Comparison of ENCODE assay signal across 9 mouse cellular contexts in genomic region chr2:79370711-79371312, GRCm38 (mm10).
DNase-seq lines count a peak whose midpoint lies in the region; ATAC-seq and TF ChIP-seq lines count a peak whose summit lies in the region.
"Had no signal": no experiment of that assay in that cellular context is flagged by ENCODE, and none has a peak within 500 bp of the region (broad histone marks: within the 10 kb centered on the region; RNA-seq: fewer than 3 reads in every experiment).

No protein-coding gene starts in this region.

- no peak for TF ChIP-seq CTCF in layer of hippocampus, adult 2 months (conservative IDR thresholded peaks at IDR 0.05)
- TF ChIP-seq CTCF in small intestine, adult 2 months (IDR thresholded peaks at IDR 0.05; ENCODE audit: extremely low read depth, insufficient read length, insufficient replicate concordance, low read depth, low read length) = no peak

- H3K9me3 ChIP-seq in heart, embryonic 13.5 days = no peaks in the 10 kb centered on the region
- no peaks in the 10 kb centered on the region for H3K9me3 ChIP-seq in forebrain, embryonic 16.5 days (ENCODE audit: control insufficient read depth, low read length)

- DNase-seq in layer of hippocampus, adult 2 months (ENCODE audit: low spot score in 2 of 2) = no peak
- no peak for DNase-seq in layer of hippocampus, adult 8-10 months (ENCODE audit: low spot score in 2 of 2)
- DNase-seq in R1 (ENCODE audit: low read depth, low spot score) = peak; percentile 25
- no peak for DNase-seq in frontal cortex, postnatal 25 days (ENCODE audit: low spot score in 2 of 2)
- DNase-seq in gastrocnemius, adult 18-20 months (ENCODE audit: low spot score) = no peak

- WGBS in heart, embryonic 13.5 days = 75% methylated on average over 9 of the region's 9 CpGs
- WGBS in small intestine, adult 2 months = 74% methylated on average over 9 of the region's 9 CpGs
- WGBS in forebrain, embryonic 16.5 days = 77% methylated on average over 9 of the region's 9 CpGs

- TF ChIP-seq POLR2A in small intestine, adult 2 months (IDR thresholded peaks at IDR 0.05; ENCODE audit: low read depth, low read length) = no peak

- peaks cover 7% of the 10 kb centered on the region; the same call in 1 of the 2 replicates for H3K4me1 ChIP-seq in heart, embryonic 13.5 days
- H3K4me1 ChIP-seq in small intestine, adult 2 months (ENCODE audit: control insufficient read depth, insufficient read depth, insufficient read length, low read length) = no peaks in the 10 kb centered on the region
- H3K4me1 ChIP-seq in forebrain, embryonic 16.5 days (replicated peaks; ENCODE audit: control insufficient read depth, insufficient read depth, low read length) = peaks cover 3% of the 10 kb centered on the region; the same call in 1 of the 2 replicates

- H3K36me3 ChIP-seq in heart, embryonic 13.5 days = no peaks in the 10 kb centered on the region
- no peaks in the 10 kb centered on the region for H3K36me3 ChIP-seq in small intestine, adult 2 months (ENCODE audit: control insufficient read depth, insufficient read depth, low read length)
- no peaks in the 10 kb centered on the region for H3K36me3 ChIP-seq in forebrain, embryonic 16.5 days (ENCODE audit: control insufficient read depth, insufficient read depth)

- H3K27ac ChIP-seq in layer of hippocampus, adult 2 months = peak overlapping the region; percentile 61
- no peak overlapping the region for H3K27ac ChIP-seq in heart, embryonic 13.5 days (replicated peaks)
- H3K27ac ChIP-seq in small intestine, adult 2 months (ENCODE audit: insufficient read depth, low read depth, low read length) = no peak overlapping the region
- H3K27ac ChIP-seq in forebrain, embryonic 16.5 days (ENCODE audit: low read length) = no peak overlapping the region

- H3K4me3 ChIP-seq in layer of hippocampus, adult 2 months = peak overlapping the region; percentile 61
- H3K4me3 ChIP-seq in heart, embryonic 13.5 days = peak overlapping the region; percentile 17
- H3K4me3 ChIP-seq in small intestine, adult 2 months (ENCODE audit: low read depth, low read length) = peak overlapping the region; percentile 55
- H3K4me3 ChIP-seq in forebrain, embryonic 16.5 days (replicated peaks; ENCODE audit: low read length) = no peak overlapping the region
- H3K4me3 ChIP-seq: myocyte had no signal

- no peak for ATAC-seq in heart, embryonic 13.5 days (ENCODE audit: extremely low read depth, insufficient number of reproducible peaks, low FRiP score, low TSS enrichment)
- no peak for ATAC-seq in forebrain, embryonic 16.5 days

- no peak overlapping the region for H3K9ac ChIP-seq in heart, embryonic 13.5 days
- no peak overlapping the region for H3K9ac ChIP-seq in forebrain, embryonic 16.5 days (replicated peaks; ENCODE audit: low read depth, low read length)

- H3K27me3 ChIP-seq in heart, embryonic 13.5 days (replicated peaks) = no peaks in the 10 kb centered on the region
- H3K27me3 ChIP-seq in small intestine, adult 2 months (ENCODE audit: control insufficient read depth, insufficient read depth, low read length) = no peaks in the 10 kb centered on the region
- no peaks in the 10 kb centered on the region for H3K27me3 ChIP-seq in forebrain, embryonic 16.5 days (replicated peaks; ENCODE audit: control insufficient read depth, insufficient read depth, low read length)

- peak overlapping the region; percentile 7; the same call in 1 of the 2 replicates for H3K4me2 ChIP-seq in heart, embryonic 13.5 days
- no peak overlapping the region for H3K4me2 ChIP-seq in forebrain, embryonic 16.5 days (ENCODE audit: low read length)
